Mouse (Mus musculus) embryonic fibroblast, embryonic 13.5 days (primary cell): ENCODE measurements around the gene Gm438.

ENCODE experiments used
- CTCF ChIP-seq: IDR thresholded peaks from 2 replicates; pipeline ENCODE4 v1.5.1; 2011; ENCODE audit warnings: mild to moderate bottlenecking, control low read depth, low read length, moderate library complexity, borderline replicate concordance; ENCODE audit not compliant: insufficient read depth
- POLR2A ChIP-seq: IDR thresholded peaks from 2 replicates; pipeline ENCODE4 v1.6.1; 2011; ENCODE audit warnings: low read depth, mild to moderate bottlenecking, control low read depth, low read length, moderate library complexity

- TF ChIP-seq CTCF, result no peak
- TF ChIP-seq POLR2A, result no peak
These were observed 3.7 kb downstream of the Gm438 start for GRCm38 (mm10) chr4:144782476-144783197.
